Mouse (Mus musculus): Measurements from ENCODE around the gene Dpm2. TPM values are rescaled to one million over a fixed set of nuclear protein-coding genes. Genes with fewer than 3 reads are reported as not detected.

Dpm2 gene
- polyA plus RNA-seq, 1 experiment from 2014 or later: 81.7 TPM

- H3K27me3 ChIP-seq (ENCODE audit: control insufficient read depth, insufficient read depth, low read length): no peaks in the 10 kb centered on the region
- peaks cover 10% of the 10 kb centered on the region for H3K36me3 ChIP-seq (ENCODE audit: control insufficient read depth, insufficient read depth, low read length)
- peak within 1 kb of the TSS; percentile 96 for H3K27ac ChIP-seq (ENCODE audit: low read depth, low read length)
- peak within 1 kb of the TSS; percentile 46 for H3K4me2 ChIP-seq
- no peak within 1 kb of the TSS for H3K4me3 ChIP-seq (ENCODE audit: low read depth, low read length)
- H3K9ac ChIP-seq (ENCODE audit: low read depth, low read length): peak within 1 kb of the TSS; percentile 52; the same call in 1 of the 2 replicates
- peaks cover 60% of the 10 kb centered on the region for H3K4me1 ChIP-seq (ENCODE audit: control insufficient read depth, insufficient read depth, low read length)
- ATAC-seq (replicated peaks; ENCODE audit: insufficient number of reproducible peaks, low FRiP score, low TSS enrichment): peak; percentile 1; the same call in 1 of the 2 replicates
- no peaks in the 10 kb centered on the region for H3K9me3 ChIP-seq (replicated peaks; ENCODE audit: control insufficient read depth, low read length)
- 4% methylated on average over 7 of the region's 7 CpGs for WGBS (ENCODE audit: insufficient replicate concordance)
These were observed 50.8 kb downstream of the Dpm2 start, which contains the start of gene Ak1 for GRCm38 (mm10) chr2:32621517-32621859. Gene Ak1 (plus strand): TSS chr2:32621758.

Other genes starting within 250 kb of the Dpm2 start
- 32.1 and 35.8 TPM in 2 replicates for gene Ciz1, start 218.5 kb upstream of the Dpm2 start, polyA plus RNA-seq (2014; fragmentation: Nextera tagmentation; extraction: Ambion mirVana)
- 10.1 and 11.6 TPM in 2 replicates for gene Dnm1, start 217.5 kb upstream of the Dpm2 start, polyA plus RNA-seq (2014; fragmentation: Nextera tagmentation; extraction: Ambion mirVana)
- 50.1 and 51.3 TPM in 2 replicates for gene 1110008P14Rik, start 188.9 kb upstream of the Dpm2 start, polyA plus RNA-seq (2014; fragmentation: Nextera tagmentation; extraction: Ambion mirVana)
- gene Lcn2, start 182.6 kb upstream of the Dpm2 start, polyA plus RNA-seq (2014; fragmentation: Nextera tagmentation; extraction: Ambion mirVana): 1.1 TPM in 1 of 2 replicates, not detected in the other
- 32.7 and 38.2 TPM in 2 replicates for gene Ptges2, start 175.0 kb upstream of the Dpm2 start, polyA plus RNA-seq (2014; fragmentation: Nextera tagmentation; extraction: Ambion mirVana)
- gene Naif1, start 120.4 kb upstream of the Dpm2 start, polyA plus RNA-seq (2014; fragmentation: Nextera tagmentation; extraction: Ambion mirVana): 5.1 and 5.3 TPM in 2 replicates
- gene Slc25a25, start 119.4 kb upstream of the Dpm2 start, polyA plus RNA-seq (2014; fragmentation: Nextera tagmentation; extraction: Ambion mirVana): 7.9 and 8.5 TPM in 2 replicates
- 5.2 and 5.3 TPM in 2 replicates for gene Fam102a, start 35.5 kb upstream of the Dpm2 start, polyA plus RNA-seq (2014; fragmentation: Nextera tagmentation; extraction: Ambion mirVana)
- 0.31 and 0.51 TPM in 2 replicates for gene Pip5kl1, start 3.9 kb downstream of the Dpm2 start, polyA plus RNA-seq (2014; fragmentation: Nextera tagmentation; extraction: Ambion mirVana)
- gene 9430097D07Rik, start 4.8 kb downstream of the Dpm2 start, polyA plus RNA-seq (2014; fragmentation: Nextera tagmentation; extraction: Ambion mirVana): 0.17 TPM in 1 of 2 replicates, not detected in the other
- 32.9 and 40.9 TPM in 2 replicates for gene St6galnac4, start 16.2 kb downstream of the Dpm2 start, polyA plus RNA-seq (2014; fragmentation: Nextera tagmentation; extraction: Ambion mirVana)
- gene St6galnac6, start 28.9 kb downstream of the Dpm2 start, polyA plus RNA-seq (2014; fragmentation: Nextera tagmentation; extraction: Ambion mirVana): 8.3 and 9.3 TPM in 2 replicates
- gene Ak1, start 50.9 kb downstream of the Dpm2 start, polyA plus RNA-seq (2014; fragmentation: Nextera tagmentation; extraction: Ambion mirVana): 212 and 221 TPM in 2 replicates
- gene Eng, start 75.7 kb downstream of the Dpm2 start, polyA plus RNA-seq (2014; fragmentation: Nextera tagmentation; extraction: Ambion mirVana): 113 and 127 TPM in 2 replicates
- 14.5 and 15.3 TPM in 2 replicates for gene Fpgs, start 133.3 kb downstream of the Dpm2 start, polyA plus RNA-seq (2014; fragmentation: Nextera tagmentation; extraction: Ambion mirVana)
- 53.8 and 61.2 TPM in 2 replicates for gene Cdk9, start 142.2 kb downstream of the Dpm2 start, polyA plus RNA-seq (2014; fragmentation: Nextera tagmentation; extraction: Ambion mirVana)
- gene Sh2d3c, start 150.2 kb downstream of the Dpm2 start, polyA plus RNA-seq (2014; fragmentation: Nextera tagmentation; extraction: Ambion mirVana): 26.4 and 29.1 TPM in 2 replicates
- 0.32 and 0.46 TPM in 2 replicates for gene 6330409D20Rik, start 170.2 kb downstream of the Dpm2 start, polyA plus RNA-seq (2014; fragmentation: Nextera tagmentation; extraction: Ambion mirVana)
- gene Tor2a, start 186.4 kb downstream of the Dpm2 start, polyA plus RNA-seq (2014; fragmentation: Nextera tagmentation; extraction: Ambion mirVana): 39.8 and 46.6 TPM in 2 replicates
- 0.08 and 0.27 TPM in 2 replicates for gene Ttc16, start 204.8 kb downstream of the Dpm2 start, polyA plus RNA-seq (2014; fragmentation: Nextera tagmentation; extraction: Ambion mirVana)
- gene Ptrh1, start 204.9 kb downstream of the Dpm2 start, polyA plus RNA-seq (2014; fragmentation: Nextera tagmentation; extraction: Ambion mirVana): 3.7 and 5.7 TPM in 2 replicates
- gene Cfap157, start 213.6 kb downstream of the Dpm2 start, polyA plus RNA-seq (2014; fragmentation: Nextera tagmentation; extraction: Ambion mirVana): 0.57 and 0.84 TPM in 2 replicates

All from heart, embryonic 11.5 days (tissue).